Mouse (Mus musculus) liver, embryonic 14.5 days (tissue): ENCODE measurements around the gene Meis3. TPM values are rescaled to one million over a fixed set of nuclear protein-coding genes. Genes with fewer than 3 reads are reported as not detected.

Experiments
- ATAC-seq: fragments of 200-750 bp; cut with Nextera tagmentation; 2 replicates; pipeline ENCODE4 v1.8.0; 2017; ENCODE audit warnings: moderate number of reproducible peaks, mild to moderate bottlenecking, moderate library complexity; ENCODE audit not compliant: insufficient read depth
- DNase-seq, 3 experiments: peaks; one replicate each; pipeline ENCODE4 v3.0.0-alpha.2; 2012 to 2013; ENCODE audit warnings: low read depth in 3 of 3, low spot score in 3 of 3
- H3K27ac ChIP-seq: fragments of 300-500 bp; sonication (generic); 2 replicates; pipeline ENCODE4 v1.5.1; 2014; ENCODE audit warnings: moderate library complexity, mild to moderate bottlenecking, control low read depth, inconsistent platforms
- H3K27me3 ChIP-seq: fragments of 300-500 bp; sonication (generic); 2 replicates; pipeline ENCODE4 v1.6.1; 2014; ENCODE audit warnings: mild to moderate bottlenecking, low read length, moderate library complexity; ENCODE audit not compliant: control insufficient read depth, insufficient read depth
- H3K36me3 ChIP-seq: fragments of 300-500 bp; sonication (generic); replicated peaks from 2 replicates; pipeline ENCODE4 v1.6.1; 2014; ENCODE audit warnings: low read depth; ENCODE audit not compliant: control insufficient read depth, insufficient read depth
- H3K4me1 ChIP-seq, 2 experiments: fragments of 200-500 bp in 1 of 2; fragments of 300-500 bp in 1 of 2; sonication (generic) in 1 of 2; replicated peaks; 2 replicates each; pipeline ENCODE4 v1.6.1; 2012 to 2014; ENCODE audit warnings: antibody characterized with exemption in 1 of 2, inconsistent platforms in 1 of 2, low read length in 1 of 2; ENCODE audit not compliant: control insufficient read depth in 2 of 2, insufficient read depth in 2 of 2
- H3K4me2 ChIP-seq: fragments of 300-500 bp; sonication (generic); 2 replicates; pipeline ENCODE4 v1.6.1; 2014; ENCODE audit warnings: low read depth, mild to moderate bottlenecking, control low read depth, moderate library complexity
- H3K4me3 ChIP-seq, 2 experiments: fragments of 200-500 bp in 1 of 2; fragments of 300-500 bp in 1 of 2; sonication (generic) in 1 of 2; 2 replicates each; pipeline ENCODE4 v1.5.1; 2012 to 2014; ENCODE audit warnings: low read depth in 2 of 2, low read length in 2 of 2, mild to moderate bottlenecking in 2 of 2, control low read depth in 1 of 2, inconsistent platforms in 1 of 2, moderate library complexity in 1 of 2; ENCODE audit not compliant: insufficient read depth in 1 of 2
- H3K9ac ChIP-seq: fragments of 300-500 bp; sonication (generic); replicated peaks from 2 replicates; pipeline ENCODE4 v1.6.1; 2014; ENCODE audit warnings: mild to moderate bottlenecking, control low read depth, moderate library complexity
- H3K9me3 ChIP-seq: fragments of 300-500 bp; sonication (generic); 2 replicates; pipeline ENCODE4 v1.6.1; 2016; ENCODE audit warnings: low read length, mixed read lengths; ENCODE audit not compliant: control insufficient read depth
- CTCF ChIP-seq: IDR thresholded peaks from 2 replicates; pipeline ENCODE4 v1.5.1; 2016; ENCODE audit warnings: antibody characterized with exemption, low read depth, control low read depth
- EP300 ChIP-seq: IDR thresholded peaks from 2 replicates; pipeline ENCODE4 v1.6.1; 2016; ENCODE audit warnings: antibody characterized with exemption, low read depth
- WGBS: fragments of 180-500 bp; shearing (Covaris S2); extraction: QIAGEN DNeasy Blood & Tissue Kit; methylation state at CpG from one replicate; pipeline ENCODE4 v1.1.7; 2014; ENCODE audit not compliant: insufficient replicate concordance; 5-methylcytosine and 5-hydroxymethylcytosine counted together
- polyA plus RNA-seq, 2 experiments: library from polyadenylated mRNA; depleted of rRNA in 1 of 2; stranded (reverse) in 1 of 2; unstranded in 1 of 2; fragments of >200 nt; fragmentation: Nextera tagmentation in 1 of 2; extraction: Ambion mirVana in 1 of 2; gene quantifications; 2 replicates each; pipeline versions ENCODE4 v1.2.1 to v1.2.3; 2012 to 2014

Meis3 gene
- polyA plus RNA-seq, 2 experiments: 0.70 to 1.2 TPM

- 60% methylated on average over 7 of the region's 7 CpGs for WGBS
- no peak for ATAC-seq
- Histone ChIP-seq H3K27ac (no peak overlapping the region), H3K9ac (no peak overlapping the region), H3K4me2 (no peak overlapping the region), H3K9me3 (no peaks in the 10 kb centered on the region), H3K4me1 (no peaks in the 10 kb centered on the region), H3K4me3 (no peak overlapping the region), H3K27me3 (peaks cover 17% of the 10 kb centered on the region), H3K36me3 (no peaks in the 10 kb centered on the region)
- TF ChIP-seq CTCF (no peak), EP300 (no peak)
- DNase-seq: no peak
Measured at GRCm38 (mm10) chr7:16134951-16135392, 39.9 kb upstream of the Meis3 start.

- no peaks in the 10 kb centered on the region for H3K4me1 ChIP-seq
- H3K9ac ChIP-seq: no peak overlapping the region
- no peaks in the 10 kb centered on the region for H3K9me3 ChIP-seq
- H3K4me3 ChIP-seq: no peak overlapping the region
- 25% methylated on average over 27 of the region's 27 CpGs for WGBS
- TF ChIP-seq EP300: no peak
- TF ChIP-seq CTCF: no peak
- no peak for DNase-seq
- H3K27ac ChIP-seq: no peak overlapping the region
- no peaks in the 10 kb centered on the region for H3K36me3 ChIP-seq
- no peak overlapping the region for H3K4me2 ChIP-seq
- no peaks in the 10 kb centered on the region for H3K27me3 ChIP-seq
- no peak for ATAC-seq
Measured at GRCm38 (mm10) chr7:16146489-16147410, 28.1 kb upstream of the Meis3 start.

- H3K27ac ChIP-seq: no peak overlapping the region
- H3K9me3 ChIP-seq: no peaks in the 10 kb centered on the region
- TF ChIP-seq EP300: no peak
- no peaks in the 10 kb centered on the region for H3K27me3 ChIP-seq
- H3K4me1 ChIP-seq: no peaks in the 10 kb centered on the region
- DNase-seq: peak in 1 of 3 experiments; percentile 3
- no peak overlapping the region for H3K4me3 ChIP-seq
- no peak for ATAC-seq
- 11% methylated on average over 15 of the region's 15 CpGs for WGBS
- no peak overlapping the region for H3K9ac ChIP-seq
- H3K4me2 ChIP-seq: no peak overlapping the region
- H3K36me3 ChIP-seq: no peaks in the 10 kb centered on the region
Measured at GRCm38 (mm10) chr7:16147643-16148042, 27.2 kb upstream of the Meis3 start.

GRCm38 (mm10) chr7:16149241-16149640 lies 25.6 kb upstream of the Meis3 start:
- TF ChIP-seq EP300: no peak
- TF ChIP-seq CTCF: no peak
- Histone ChIP-seq H3K27me3 (no peaks in the 10 kb centered on the region), H3K9me3 (no peaks in the 10 kb centered on the region), H3K4me1 (no peaks in the 10 kb centered on the region), H3K9ac (no peak overlapping the region), H3K4me3 (no peak overlapping the region), H3K4me2 (no peak overlapping the region), H3K36me3 (no peaks in the 10 kb centered on the region), H3K27ac (no peak overlapping the region)
- DNase-seq: no peak
- no peak for ATAC-seq
- 34% methylated on average over 5 of the region's 5 CpGs for WGBS
